Mouse (Mus musculus) left cerebral cortex, adult 2 months (tissue): ENCODE measurements around the gene Cd248. TPM values are rescaled to one million over a fixed set of nuclear protein-coding genes. Genes with fewer than 3 reads are reported as not detected.

Source experiments
- DNase-seq, 2 experiments: peaks; one replicate each; pipeline ENCODE4 v3.0.0; 2021 to 2022; ENCODE audit warnings: low spot score in 2 of 2, mixed read lengths in 1 of 2; ENCODE audit errors: extremely low spot score in 1 of 2
- H3K27ac ChIP-seq: fragments of 200-600 bp; 2 replicates; pipeline ENCODE4 v1.8.1; 2022
- H3K4me3 ChIP-seq: fragments of 200-600 bp; 2 replicates; pipeline ENCODE4 v1.8.1; 2022
- CTCF ChIP-seq: fragments of 200-600 bp; IDR thresholded peaks from 2 replicates; pipeline ENCODE4 v1.8.1; 2022; ENCODE audit warnings: antibody characterized with exemption, mild to moderate bottlenecking, moderate library complexity
- intact Hi-C: fragments of 180-260 bp; cut with DNase I; formaldehyde crosslinking; loops from one replicate; pipeline ENCODE4 v1.15.1; 2025
- total RNA-seq, 2 experiments: library from RNA; stranded (reverse); gene quantifications; 2 replicates each; pipeline ENCODE4 v1.2.3; 2021

Cd248 gene
- total RNA-seq, 2 experiments from 2014 or later = 4.3 to 5.4 TPM

GRCm38 (mm10) chr19:5097521-5098362 lies 29.9 kb downstream of the Cd248 start:
- Histone ChIP-seq H3K4me3 (peak overlapping the region; percentile 76), H3K27ac (peak overlapping the region; percentile 95)
- no peak for DNase-seq
- intact Hi-C loops = no loop called here
- no peak for TF ChIP-seq CTCF

GRCm38 (mm10) chr19:5098363-5099143 lies 30.7 kb downstream of the Cd248 start, which contains the start of gene Cnih2:
TSS of gene Cnih2 (minus strand) at chr19:5098521.
- peak; percentile 79 to 81 for DNase-seq
- Histone ChIP-seq H3K27ac (peak within 1 kb of the TSS; percentile 95), H3K4me3 (peak within 1 kb of the TSS; percentile 76)
- no peak for TF ChIP-seq CTCF
- intact Hi-C loops = no loop called here

- no peak for TF ChIP-seq CTCF
- Histone ChIP-seq H3K4me3 (peak overlapping the region; percentile 93), H3K27ac (peak overlapping the region; percentile 100)
- intact Hi-C loops = no loop called here
- DNase-seq = no peak
Observed at GRCm38 (mm10) chr19:5106074-5106473, 38.2 kb downstream of the Cd248 start.

GRCm38 (mm10) chr19:5106731-5107191 lies 38.9 kb downstream of the Cd248 start, which contains the start of gene Rab1b:
TSS of gene Rab1b (minus strand) at chr19:5107072.
- no peak for TF ChIP-seq CTCF
- peak; percentile 98 for DNase-seq
- peak within 1 kb of the TSS; percentile 93 for H3K4me3 ChIP-seq
- peak within 1 kb of the TSS; percentile 100 for H3K27ac ChIP-seq
- intact Hi-C loops = loop anchor here (1.0 kb wide), 1 partner anchor 11 kb away; no protein-coding TSS in a partner anchor

- peak overlapping the region; percentile 48; the same call in 1 of the 2 replicates for H3K27ac ChIP-seq
- TF ChIP-seq CTCF = no peak
- no peak for DNase-seq
- no peak overlapping the region for H3K4me3 ChIP-seq
- intact Hi-C loops = loop anchor here (1.0 kb wide), 1 partner anchor 10 kb away; no protein-coding TSS in a partner anchor
Observed at GRCm38 (mm10) chr19:5107556-5108270, 39.8 kb downstream of the Cd248 start.

GRCm38 (mm10) chr19:5108271-5108575 lies 40.3 kb downstream of the Cd248 start:
- TF ChIP-seq CTCF = peak; percentile 55
- DNase-seq = no peak
- intact Hi-C loops = no loop called here

GRCm38 (mm10) chr19:5108702-5109101 lies 40.8 kb downstream of the Cd248 start:
- intact Hi-C loops = no loop called here
- no peak overlapping the region for H3K4me3 ChIP-seq
- no peak for DNase-seq
- no peak overlapping the region; the same call in 1 of the 2 replicates for H3K27ac ChIP-seq
- TF ChIP-seq CTCF = no peak

More at GRCm38 (mm10) chr19:5108271-5108575, 40.3 kb downstream of the Cd248 start:
- no peak overlapping the region for H3K4me3 ChIP-seq
- peak overlapping the region; percentile 38; the same call in 1 of the 2 replicates for H3K27ac ChIP-seq

- intact Hi-C loops = no loop called here
- DNase-seq = no peak
- no peak overlapping the region for H3K27ac ChIP-seq
- H3K4me3 ChIP-seq = no peak overlapping the region
- peak; percentile 58 for TF ChIP-seq CTCF
Observed at GRCm38 (mm10) chr19:5109659-5110453, 42.0 kb downstream of the Cd248 start.

GRCm38 (mm10) chr19:5113783-5114182 lies 45.9 kb downstream of the Cd248 start:
- intact Hi-C loops = no loop called here
- peak overlapping the region; percentile 63; the same call in 1 of the 2 replicates for H3K27ac ChIP-seq
- no peak overlapping the region for H3K4me3 ChIP-seq
- TF ChIP-seq CTCF = no peak
- DNase-seq = peak in 1 of 2 experiments; percentile 47

- peak; percentile 92 for TF ChIP-seq CTCF
- peak overlapping the region; percentile 95 for H3K27ac ChIP-seq
- H3K4me3 ChIP-seq = peak overlapping the region; percentile 81
- intact Hi-C loops = loop anchor here (1.0 to 2.0 kb wide), 2 partner anchors 10 to 21 kb away; partner anchors contain the start of gene Rab1b
- DNase-seq = peak; percentile 88 to 95
Observed at GRCm38 (mm10) chr19:5117494-5118383, 49.9 kb downstream of the Cd248 start.
